Mouse (Mus musculus): ENCODE data around the gene Kat2a. TPM values are rescaled to one million over a fixed set of nuclear protein-coding genes. Genes with fewer than 3 reads are reported as not detected.

The Kat2a gene
- polyA plus RNA-seq (2016; fragmentation: Nextera tagmentation; extraction: Ambion mirVana): 59.8 and 65.7 TPM in 2 replicates

GRCm38 (mm10) chr11:100711783-100712615, at the start of gene Kat2a:
Gene Kat2a (minus strand): TSS chr11:100712465.
- H3K4me2 ChIP-seq (replicated peaks): peak within 1 kb of the TSS; percentile 75
- H3K27me3 ChIP-seq: 0 out of 2 replicates have a peak, but pooled peaks cover 3% of the 10 kb centered on the region
- peak; percentile 87 for ATAC-seq (ENCODE audit: low FRiP score, low read depth)
- H3K4me3 ChIP-seq: peak within 1 kb of the TSS; percentile 97
- H3K27ac ChIP-seq (replicated peaks): peak within 1 kb of the TSS; percentile 81
- peaks cover 55% of the 10 kb centered on the region for H3K36me3 ChIP-seq
- WGBS: 2% methylated on average over 48 of the region's 48 CpGs
- H3K4me1 ChIP-seq: peaks cover 36% of the 10 kb centered on the region
- H3K9me3 ChIP-seq: no peaks in the 10 kb centered on the region
- H3K9ac ChIP-seq (replicated peaks): peak within 1 kb of the TSS; percentile 95

- H3K4me1 ChIP-seq: peaks cover 28% of the 10 kb centered on the region
- under 1% methylated on average over 27 of the region's 27 CpGs for WGBS
These were observed 49.3 kb upstream of the Kat2a start for GRCm38 (mm10) chr11:100761547-100762045.

GRCm38 (mm10) chr11:100759611-100760233, 47.5 kb upstream of the Kat2a start, which contains the start of gene Kcnh4:
Gene Kcnh4 (minus strand): TSS chr11:100759942.
- Histone ChIP-seq H3K4me2 (replicated peaks) (peak within 1 kb of the TSS; percentile 75), H3K36me3 (no peaks in the 10 kb centered on the region), H3K9ac (replicated peaks) (peak within 1 kb of the TSS; percentile 61), H3K9me3 (no peaks in the 10 kb centered on the region), H3K27me3 (peaks cover 47% of the 10 kb centered on the region), H3K27ac (replicated peaks) (peak within 1 kb of the TSS; percentile 56), H3K4me1 (peaks cover 28% of the 10 kb centered on the region), H3K4me3 (peak within 1 kb of the TSS; percentile 52)
- WGBS: under 1% methylated on average over 39 of the region's 51 CpGs
- ATAC-seq (ENCODE audit: low FRiP score, low read depth): peak; percentile 52; the same call in 1 of the 2 replicates

More at GRCm38 (mm10) chr11:100761547-100762045, 49.3 kb upstream of the Kat2a start:
- no peaks in the 10 kb centered on the region for H3K9me3 ChIP-seq
- H3K36me3 ChIP-seq: no peaks in the 10 kb centered on the region
- H3K4me3 ChIP-seq: peak overlapping the region; percentile 44
- peaks cover 47% of the 10 kb centered on the region for H3K27me3 ChIP-seq
- H3K4me2 ChIP-seq (replicated peaks): peak overlapping the region; percentile 78
- H3K27ac ChIP-seq (replicated peaks): no peak overlapping the region
- ATAC-seq (ENCODE audit: low FRiP score, low read depth): peak; percentile 68
- H3K9ac ChIP-seq (replicated peaks): peak overlapping the region; percentile 53

GRCm38 (mm10) chr11:100758707-100759610, 46.7 kb upstream of the Kat2a start:
- Histone ChIP-seq H3K9ac (replicated peaks) (peak overlapping the region; percentile 61), H3K36me3 (no peaks in the 10 kb centered on the region), H3K27me3 (peaks cover 47% of the 10 kb centered on the region), H3K4me1 (peaks cover 28% of the 10 kb centered on the region), H3K4me2 (replicated peaks) (peak overlapping the region; percentile 75), H3K9me3 (no peaks in the 10 kb centered on the region), H3K27ac (replicated peaks) (peak overlapping the region; percentile 56), H3K4me3 (peak overlapping the region; percentile 52)
- no peak for ATAC-seq (ENCODE audit: low FRiP score, low read depth)
- under 1% methylated on average over 35 of the region's 35 CpGs for WGBS

- peaks cover 44% of the 10 kb centered on the region for H3K27me3 ChIP-seq
- H3K4me3 ChIP-seq: no peak overlapping the region
- 90% methylated on average over 12 of the region's 12 CpGs for WGBS
These were observed 45.3 kb upstream of the Kat2a start for GRCm38 (mm10) chr11:100757566-100757965.

GRCm38 (mm10) chr11:100756476-100756875, 44.2 kb upstream of the Kat2a start:
- Histone ChIP-seq H3K4me2 (replicated peaks) (no peak overlapping the region), H3K4me1 (peaks cover 22% of the 10 kb centered on the region), H3K9me3 (no peaks in the 10 kb centered on the region), H3K36me3 (peaks cover 5% of the 10 kb centered on the region; the same call in 1 of the 2 replicates), H3K4me3 (no peak overlapping the region), H3K27ac (replicated peaks) (no peak overlapping the region), H3K9ac (replicated peaks) (no peak overlapping the region), H3K27me3 (peaks cover 43% of the 10 kb centered on the region)
- whole genome bisulfite sequencing: 68% methylated on average over 6 of the region's 6 CpGs
- no peak for ATAC-seq (ENCODE audit: low FRiP score, low read depth)

More at GRCm38 (mm10) chr11:100757566-100757965, 45.3 kb upstream of the Kat2a start:
- H3K36me3 ChIP-seq: no peaks in the 10 kb centered on the region
- no peak overlapping the region for H3K27ac ChIP-seq (replicated peaks)
- peaks cover 28% of the 10 kb centered on the region for H3K4me1 ChIP-seq
- no peak overlapping the region for H3K9ac ChIP-seq (replicated peaks)
- no peaks in the 10 kb centered on the region for H3K9me3 ChIP-seq
- H3K4me2 ChIP-seq (replicated peaks): no peak overlapping the region
- ATAC-seq (ENCODE audit: low FRiP score, low read depth): no peak

GRCm38 (mm10) chr11:100754693-100755057, 42.4 kb upstream of the Kat2a start:
- Histone ChIP-seq H3K4me2 (replicated peaks) (no peak overlapping the region), H3K9ac (replicated peaks) (no peak overlapping the region), H3K4me3 (no peak overlapping the region), H3K27me3 (peaks cover 38% of the 10 kb centered on the region), H3K27ac (replicated peaks) (no peak overlapping the region), H3K36me3 (peaks cover 8% of the 10 kb centered on the region), H3K9me3 (no peaks in the 10 kb centered on the region), H3K4me1 (peaks cover 13% of the 10 kb centered on the region)
- no peak for ATAC-seq (ENCODE audit: low FRiP score, low read depth)
- WGBS: 93% methylated on average over 3 of the region's 3 CpGs

GRCm38 (mm10) chr11:100754021-100754692, 41.9 kb upstream of the Kat2a start:
- Histone ChIP-seq H3K9ac (replicated peaks) (no peak overlapping the region), H3K9me3 (no peaks in the 10 kb centered on the region), H3K36me3 (peaks cover 8% of the 10 kb centered on the region), H3K27ac (replicated peaks) (no peak overlapping the region), H3K4me2 (replicated peaks) (no peak overlapping the region), H3K4me3 (no peak overlapping the region), H3K27me3 (peaks cover 38% of the 10 kb centered on the region), H3K4me1 (peaks cover 8% of the 10 kb centered on the region)
- WGBS: 88% methylated on average over 12 of the region's 12 CpGs
- ATAC-seq (ENCODE audit: low FRiP score, low read depth): no peak

- Histone ChIP-seq H3K4me3 (no peak overlapping the region), H3K9ac (replicated peaks) (no peak overlapping the region), H3K27me3 (peaks cover 32% of the 10 kb centered on the region), H3K4me1 (no peaks in the 10 kb centered on the region), H3K36me3 (peaks cover 8% of the 10 kb centered on the region), H3K4me2 (replicated peaks) (no peak overlapping the region), H3K9me3 (no peaks in the 10 kb centered on the region), H3K27ac (replicated peaks) (no peak overlapping the region)
- ATAC-seq (ENCODE audit: low FRiP score, low read depth): no peak
- 51% methylated on average over 10 of the region's 10 CpGs for WGBS
These were observed 40.0 kb upstream of the Kat2a start for GRCm38 (mm10) chr11:100752294-100752693.

- no peak overlapping the region for H3K4me2 ChIP-seq (replicated peaks)
- H3K36me3 ChIP-seq: peaks cover 8% of the 10 kb centered on the region
- no peak overlapping the region for H3K4me3 ChIP-seq
- 92% methylated on average over 16 of the region's 16 CpGs for WGBS
- H3K9ac ChIP-seq (replicated peaks): no peak overlapping the region
- no peak overlapping the region for H3K27ac ChIP-seq (replicated peaks)
- H3K9me3 ChIP-seq: no peaks in the 10 kb centered on the region
- ATAC-seq (ENCODE audit: low FRiP score, low read depth): no peak
- no peaks in the 10 kb centered on the region for H3K4me1 ChIP-seq
- peaks cover 32% of the 10 kb centered on the region for H3K27me3 ChIP-seq
These were observed 37.9 kb upstream of the Kat2a start for GRCm38 (mm10) chr11:100750127-100750526.

GRCm38 (mm10) chr11:100749469-100749868, 37.2 kb upstream of the Kat2a start:
- no peak overlapping the region for H3K4me3 ChIP-seq
- peaks cover 10% of the 10 kb centered on the region for H3K36me3 ChIP-seq
- no peak overlapping the region for H3K27ac ChIP-seq (replicated peaks)
- no peak for ATAC-seq (ENCODE audit: low FRiP score, low read depth)
- H3K9me3 ChIP-seq: no peaks in the 10 kb centered on the region
- H3K4me2 ChIP-seq (replicated peaks): no peak overlapping the region
- H3K4me1 ChIP-seq: no peaks in the 10 kb centered on the region
- H3K27me3 ChIP-seq: peaks cover 32% of the 10 kb centered on the region
- WGBS: 59% methylated on average over 25 of the region's 25 CpGs
- no peak overlapping the region for H3K9ac ChIP-seq (replicated peaks)

Data from midbrain, embryonic 12.5 days (tissue).